Mouse (Mus musculus) adrenal gland, adult 10 weeks (tissue): Measurements from ENCODE around the gene Nubpl. TPM values are rescaled to one million over a fixed set of nuclear protein-coding genes. Genes with fewer than 3 reads are reported as not detected.

Experiments
- polyA plus RNA-seq: library from polyadenylated mRNA; stranded (reverse); fragments of 350-450 nt; fragmentation: Illumina TruSeq; extraction: RNeasy Lipid Tissue Mini Kit (QIAGEN cat#74804); gene quantifications from one replicate; pipeline ENCODE4 v1.2.3, GENCODE M21; 2014; ENCODE audit warnings: low read depth, low replicate concordance

Nubpl gene
- polyA plus RNA-seq = 17.8 TPM

GRCm38 (mm10) chr12:52097650-52098070 lies at the start of gene Nubpl:
Gene Nubpl (plus strand): TSS chr12:52097737.

Other genes with a start within 250 kb of the Nubpl start
- gene Heatr5a, start 126.4 kb upstream of the Nubpl start, polyA plus RNA-seq = 14.6 TPM
- gene Dtd2, start 91.2 kb upstream of the Nubpl start, polyA plus RNA-seq = 19.6 TPM
- not detected for gene Gpr33, start 69.7 kb upstream of the Nubpl start, polyA plus RNA-seq